Mouse (Mus musculus): ENCODE measurements at regions not wholly inside any gene's neighbourhood (a gene's known extent, or its start where the extent isn't known, plus 50 kb on each side); places are given as distances from the start of the nearest gene placed in this dataset.
A peak's percentile ranks its signal among the peaks of the same experiment; 100 is the strongest.

- DNase-seq (ENCODE audit: low spot score), result no peak
These were observed 133.0 kb downstream of the Ndufa10 start for GRCm38 (mm10) chr1:92340644-92341043.

- DNase-seq (ENCODE audit: low spot score), result no peak
These were observed 135.1 kb downstream of the Ndufa10 start for GRCm38 (mm10) chr1:92338589-92338988.

GRCm38 (mm10) chr1:92337450-92337849, 136.2 kb downstream of the Ndufa10 start:
- DNase-seq (ENCODE audit: low spot score), result peak; percentile 39

- peak; percentile 45 for DNase-seq (ENCODE audit: low spot score)
These were observed 136.7 kb upstream of the Hdac4 start for GRCm38 (mm10) chr1:92332248-92332584.

- DNase-seq (ENCODE audit: low spot score), result no peak
These were observed 136.2 kb upstream of the Hdac4 start for GRCm38 (mm10) chr1:92331559-92332247.

GRCm38 (mm10) chr1:92330181-92330580, 134.7 kb upstream of the Hdac4 start:
- no peak for DNase-seq (ENCODE audit: low spot score)

GRCm38 (mm10) chr1:92329491-92329890, 134.0 kb upstream of the Hdac4 start:
- DNase-seq (ENCODE audit: low spot score), result no peak

- DNase-seq (ENCODE audit: low spot score), result no peak
These were observed 131.6 kb upstream of the Hdac4 start for GRCm38 (mm10) chr1:92327141-92327540.

GRCm38 (mm10) chr1:92325281-92325680, 129.8 kb upstream of the Hdac4 start:
- no peak for DNase-seq (ENCODE audit: low spot score)

- no peak for DNase-seq (ENCODE audit: low spot score)
These were observed 128.8 kb upstream of the Hdac4 start for GRCm38 (mm10) chr1:92324091-92324950.

- DNase-seq (ENCODE audit: low spot score), result no peak
These were observed 121.6 kb upstream of the Hdac4 start for GRCm38 (mm10) chr1:92317131-92317530.

- DNase-seq (ENCODE audit: low spot score), result no peak
These were observed 120.8 kb upstream of the Hdac4 start for GRCm38 (mm10) chr1:92316191-92316723.

GRCm38 (mm10) chr1:92313001-92313597, 117.6 kb upstream of the Hdac4 start:
- no peak for DNase-seq (ENCODE audit: low spot score)

GRCm38 (mm10) chr1:92309883-92310282, 114.4 kb upstream of the Hdac4 start:
- DNase-seq (ENCODE audit: low spot score), result no peak

- no peak for DNase-seq (ENCODE audit: low spot score)
These were observed 113.9 kb upstream of the Hdac4 start for GRCm38 (mm10) chr1:92309381-92309780.

GRCm38 (mm10) chr1:92308537-92308936, 113.0 kb upstream of the Hdac4 start:
- no peak for DNase-seq (ENCODE audit: low spot score)

GRCm38 (mm10) chr1:92306042-92306441, 110.5 kb upstream of the Hdac4 start:
- DNase-seq (ENCODE audit: low spot score), result no peak

GRCm38 (mm10) chr1:92299041-92299440, 103.5 kb upstream of the Hdac4 start:
- DNase-seq (ENCODE audit: low spot score), result no peak

- no peak for DNase-seq (ENCODE audit: low spot score)
These were observed 97.3 kb upstream of the Hdac4 start for GRCm38 (mm10) chr1:92292681-92293380.

- DNase-seq (ENCODE audit: low spot score), result no peak
These were observed 91.5 kb upstream of the Hdac4 start for GRCm38 (mm10) chr1:92286966-92287342.

GRCm38 (mm10) chr1:92286013-92286965, 90.8 kb upstream of the Hdac4 start:
- no peak for DNase-seq (ENCODE audit: low spot score)
